Mouse (Mus musculus): ENCODE measurements around the gene Ckm. TPM values are rescaled to one million over a fixed set of nuclear protein-coding genes. Genes with fewer than 3 reads are reported as not detected.

Ckm gene
- polyA plus RNA-seq, 1 experiment from 2014 or later = not detected

DNA sequence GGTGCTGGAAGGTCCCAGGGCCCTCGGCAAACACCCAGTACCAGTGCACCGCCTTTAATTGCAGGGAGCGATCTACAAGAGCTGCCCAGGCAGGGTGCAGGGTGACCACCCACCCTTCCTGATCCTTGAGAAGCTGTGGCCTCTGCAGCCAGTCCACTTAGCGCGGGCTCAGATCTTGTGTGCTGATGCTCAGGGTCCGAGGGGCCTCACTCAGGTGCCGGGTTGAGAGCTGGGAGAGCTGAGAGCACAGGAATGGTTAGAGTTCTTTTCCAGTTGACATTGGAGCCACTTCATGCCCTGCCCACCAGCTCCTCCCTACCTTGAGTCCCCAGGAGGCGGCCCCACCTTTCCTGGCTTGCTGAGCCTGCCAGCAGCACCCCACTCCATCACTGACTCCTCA lies 10.1 kb upstream of the Ckm start:
- Histone ChIP-seq H3K9ac (replicated peaks) (no peak overlapping the region), H3K4me1 (peaks cover 5% of the 10 kb centered on the region), H3K27me3 (peaks cover 15% of the 10 kb centered on the region), H3K27ac (replicated peaks) (no peak overlapping the region), H3K4me3 (no peak overlapping the region), H3K36me3 (peaks cover 63% of the 10 kb centered on the region), H3K9me3 (no peaks in the 10 kb centered on the region), H3K4me2 (replicated peaks) (no peak overlapping the region)
- WGBS = 88% methylated on average over 8 of the region's 8 CpGs
- no peak for ATAC-seq (ENCODE audit: low FRiP score, low read depth)

DNA sequence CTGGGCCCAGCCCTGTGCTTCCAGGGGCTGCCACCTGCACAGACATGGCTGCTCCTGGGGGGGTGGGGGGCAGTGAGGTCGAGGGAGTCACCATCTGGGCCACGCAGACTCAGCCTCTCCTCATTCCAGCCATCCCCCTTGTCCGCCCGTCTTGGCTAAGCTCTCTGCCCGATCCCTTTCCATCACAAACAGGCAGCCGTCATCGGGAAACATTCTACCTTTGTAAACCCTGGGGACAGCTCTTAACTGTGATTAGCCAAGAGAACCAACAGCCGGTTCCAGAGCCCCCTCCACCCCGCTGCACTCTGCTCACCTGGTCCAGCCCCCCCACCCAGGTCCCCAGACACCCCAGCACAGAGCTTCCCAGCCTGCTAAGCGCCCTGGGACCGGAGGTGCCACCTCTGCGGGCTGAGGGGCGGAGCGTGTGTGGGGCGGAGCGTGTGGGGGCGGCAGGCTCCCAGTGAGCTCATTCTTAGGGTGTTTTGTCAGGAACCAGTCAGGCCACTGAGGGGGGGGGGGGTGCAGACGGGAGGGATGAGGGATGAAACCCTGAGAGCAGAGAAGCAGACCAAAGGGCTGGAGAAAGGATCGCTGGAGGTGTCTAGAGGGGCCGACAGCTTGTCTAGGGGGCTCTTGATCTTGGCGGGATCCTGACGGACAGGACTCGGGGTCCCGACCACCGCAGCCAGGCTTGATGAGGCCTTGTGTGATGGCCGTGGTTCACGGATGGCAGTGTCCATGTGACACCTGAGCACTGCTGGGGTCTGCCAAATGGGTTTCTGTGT lies 4.9 kb upstream of the Ckm start:
- H3K4me3 ChIP-seq = peak overlapping the region; percentile 30
- peaks cover 13% of the 10 kb centered on the region for H3K36me3 ChIP-seq
- peak overlapping the region; percentile 54 for H3K4me2 ChIP-seq (replicated peaks)
- 3% methylated on average over 25 of the region's 27 CpGs for WGBS
- peak overlapping the region; percentile 37; the same call in 1 of the 2 replicates for H3K9ac ChIP-seq (replicated peaks)
- H3K4me1 ChIP-seq = peaks cover 22% of the 10 kb centered on the region
- no peak overlapping the region for H3K27ac ChIP-seq (replicated peaks)
- H3K9me3 ChIP-seq = peaks cover 7% of the 10 kb centered on the region; the same call in 1 of the 2 replicates
- no peak for ATAC-seq (ENCODE audit: low FRiP score, low read depth)
- H3K27me3 ChIP-seq = peaks cover 66% of the 10 kb centered on the region

DNA sequence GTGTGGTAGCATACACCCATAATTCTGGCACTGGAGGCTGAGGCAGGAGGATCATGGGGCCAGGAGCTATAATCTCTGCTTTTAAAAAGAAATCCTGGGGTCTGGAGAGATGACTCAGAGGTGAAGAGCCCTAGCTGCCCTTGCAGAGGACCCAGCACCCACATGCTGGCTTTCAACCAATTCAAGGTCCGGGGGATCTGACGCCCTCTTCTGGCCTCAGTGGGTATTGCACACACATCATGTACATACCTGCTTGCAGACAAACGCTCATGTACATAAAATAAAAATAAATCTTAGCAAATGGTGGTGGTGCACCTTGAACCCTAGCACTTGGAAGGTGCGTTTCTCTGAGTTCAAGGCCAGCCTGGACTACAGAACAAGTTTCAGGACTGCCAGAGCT lies 3.6 kb upstream of the Ckm start:
- Histone ChIP-seq H3K36me3 (0 out of 2 replicates have a peak, but pooled peaks cover under 1% of the 10 kb centered on the region), H3K4me2 (replicated peaks) (no peak overlapping the region), H3K27ac (replicated peaks) (no peak overlapping the region), H3K9ac (replicated peaks) (no peak overlapping the region), H3K27me3 (peaks cover 78% of the 10 kb centered on the region), H3K4me3 (no peak overlapping the region), H3K9me3 (peaks cover 7% of the 10 kb centered on the region; the same call in 1 of the 2 replicates), H3K4me1 (peaks cover 25% of the 10 kb centered on the region)
- ATAC-seq (ENCODE audit: low FRiP score, low read depth) = no peak
- 84% methylated on average over 4 of the region's 4 CpGs for WGBS

DNA sequence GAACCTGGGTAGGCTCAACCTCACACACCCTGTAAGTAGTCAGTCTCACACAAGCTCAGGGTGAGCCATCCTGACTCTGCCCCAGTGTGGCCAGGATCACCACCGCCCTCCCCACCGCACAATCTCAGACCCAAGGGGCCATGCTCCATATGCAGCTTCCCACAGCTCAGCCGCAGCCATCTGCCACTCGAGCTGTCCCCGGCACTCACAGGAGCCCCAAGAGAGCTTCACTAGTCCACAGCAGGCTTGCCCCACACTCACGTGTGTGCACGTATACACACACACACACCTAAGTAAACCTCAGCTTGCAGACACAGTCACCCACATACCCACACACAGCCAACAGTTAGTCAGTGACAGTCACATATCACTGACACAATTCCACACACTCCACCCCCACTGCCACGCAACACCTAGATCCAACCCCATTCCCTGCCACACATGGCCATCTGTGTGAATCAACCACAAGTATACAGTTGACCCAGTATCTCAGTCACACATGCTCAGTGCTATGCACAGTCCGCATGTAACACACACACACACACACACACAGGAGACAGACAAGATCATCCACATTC lies 2.0 kb upstream of the Ckm start:
- Histone ChIP-seq H3K9ac (replicated peaks) (no peak overlapping the region), H3K4me3 (no peak overlapping the region), H3K27ac (replicated peaks) (no peak overlapping the region), H3K9me3 (peaks cover 7% of the 10 kb centered on the region; the same call in 1 of the 2 replicates), H3K36me3 (no peaks in the 10 kb centered on the region), H3K4me1 (peaks cover 25% of the 10 kb centered on the region), H3K27me3 (peaks cover 90% of the 10 kb centered on the region), H3K4me2 (replicated peaks) (no peak overlapping the region)
- ATAC-seq (ENCODE audit: low FRiP score, low read depth) = no peak
- 75% methylated on average over 9 of the region's 9 CpGs for WGBS

DNA sequence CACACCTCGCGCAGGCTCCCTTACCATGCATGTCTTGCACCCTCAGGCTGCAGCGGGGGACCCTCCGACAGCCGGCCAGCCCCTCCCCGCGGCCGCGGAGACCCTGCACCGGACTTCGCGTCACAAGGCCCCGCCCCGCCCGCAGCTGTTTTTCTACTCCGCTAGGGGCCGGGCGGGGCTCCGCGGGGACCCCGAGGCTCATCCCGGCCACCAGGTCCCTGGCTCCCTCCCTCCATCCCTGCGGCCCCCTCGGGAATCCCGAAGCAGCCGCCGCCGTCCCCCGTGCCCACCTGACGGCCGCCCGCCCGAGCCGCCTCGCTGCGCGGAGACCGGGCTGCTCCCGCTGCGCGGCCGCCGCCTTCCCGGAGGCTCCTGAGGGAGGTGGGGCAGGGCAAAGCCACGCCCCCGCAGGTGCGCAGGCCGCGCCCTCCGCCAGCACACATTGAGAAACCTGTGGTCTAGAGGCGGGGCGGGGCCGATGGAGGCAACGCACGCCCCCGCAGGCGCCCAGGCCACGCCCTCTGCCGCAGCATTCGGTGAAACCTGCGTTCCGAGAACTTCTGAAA lies 762 bp upstream of the Ckm start, which contains the start of gene Klc3:
Gene Klc3 (minus strand): TSS at position 374 of the 566 bp plus-strand sequence.
- peaks cover 86% of the 10 kb centered on the region for H3K27me3 ChIP-seq

DNA sequence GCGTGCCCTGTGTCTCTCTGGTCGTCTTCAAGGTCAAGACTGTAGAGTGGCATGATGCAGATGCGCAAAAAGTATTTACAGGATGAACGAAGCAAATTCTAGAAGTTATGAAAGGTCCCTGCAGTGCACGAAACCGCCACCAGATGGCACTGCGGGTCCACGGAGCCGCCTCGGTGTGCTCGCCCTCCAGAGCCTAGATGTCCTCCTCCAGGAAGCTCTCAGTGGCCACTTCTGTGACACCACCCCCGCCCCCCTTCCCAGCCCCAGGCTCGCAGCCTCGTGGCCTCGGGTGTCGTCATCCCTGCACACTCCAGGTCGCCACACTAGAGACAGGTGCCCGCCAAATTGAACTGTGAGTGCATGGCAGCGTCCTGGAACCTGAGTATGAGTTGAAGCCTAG lies 841 bp downstream of the Ckm start:
- H3K4me1 ChIP-seq = peaks cover 15% of the 10 kb centered on the region
- 0 out of 2 replicates have a peak overlapping the region, but pooled peaks have one; percentile 1 for H3K4me3 ChIP-seq
- peak overlapping the region; percentile 32; the same call in 1 of the 2 replicates for H3K4me2 ChIP-seq (replicated peaks)
- no peak overlapping the region for H3K9ac ChIP-seq (replicated peaks)
- H3K36me3 ChIP-seq = no peaks in the 10 kb centered on the region
- peak; percentile 74 for ATAC-seq (ENCODE audit: low FRiP score, low read depth)
- peaks cover 70% of the 10 kb centered on the region for H3K27me3 ChIP-seq
- 3% methylated on average over 19 of the region's 19 CpGs for WGBS
- H3K27ac ChIP-seq (replicated peaks) = no peak overlapping the region
- H3K9me3 ChIP-seq = peaks cover 7% of the 10 kb centered on the region; the same call in 1 of the 2 replicates

More for the DNA sequence above, 762 bp upstream of the Ckm start, which contains the start of gene Klc3:
- peaks cover 7% of the 10 kb centered on the region; the same call in 1 of the 2 replicates for H3K9me3 ChIP-seq
- H3K27ac ChIP-seq (replicated peaks) = no peak within 1 kb of the TSS
- 2% methylated on average over 62 of the region's 62 CpGs for WGBS
- peaks cover 25% of the 10 kb centered on the region for H3K4me1 ChIP-seq
- peak within 1 kb of the TSS; percentile 55 for H3K9ac ChIP-seq (replicated peaks)
- H3K36me3 ChIP-seq = no peaks in the 10 kb centered on the region
- peak within 1 kb of the TSS; percentile 55 for H3K4me3 ChIP-seq
- no peak for ATAC-seq (ENCODE audit: low FRiP score, low read depth)
- H3K4me2 ChIP-seq (replicated peaks) = peak within 1 kb of the TSS; percentile 99

DNA sequence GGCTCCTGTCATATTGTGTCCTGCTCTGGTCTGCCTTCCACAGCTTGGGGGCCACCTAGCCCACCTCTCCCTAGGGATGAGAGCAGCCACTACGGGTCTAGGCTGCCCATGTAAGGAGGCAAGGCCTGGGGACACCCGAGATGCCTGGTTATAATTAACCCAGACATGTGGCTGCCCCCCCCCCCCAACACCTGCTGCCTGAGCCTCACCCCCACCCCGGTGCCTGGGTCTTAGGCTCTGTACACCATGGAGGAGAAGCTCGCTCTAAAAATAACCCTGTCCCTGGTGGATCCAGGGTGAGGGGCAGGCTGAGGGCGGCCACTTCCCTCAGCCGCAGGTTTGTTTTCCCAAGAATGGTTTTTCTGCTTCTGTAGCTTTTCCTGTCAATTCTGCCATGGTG lies 5.2 kb downstream of the Ckm start:
- no peaks in the 10 kb centered on the region for H3K36me3 ChIP-seq
- H3K4me3 ChIP-seq = no peak overlapping the region
- no peak overlapping the region for H3K27ac ChIP-seq (replicated peaks)
- H3K9me3 ChIP-seq = no peaks in the 10 kb centered on the region
- H3K4me2 ChIP-seq (replicated peaks) = no peak overlapping the region
- 70% methylated on average over 6 of the region's 6 CpGs for WGBS
- no peak for ATAC-seq (ENCODE audit: low FRiP score, low read depth)
- H3K4me1 ChIP-seq = peaks cover 3% of the 10 kb centered on the region; the same call in 1 of the 2 replicates
- no peak overlapping the region for H3K9ac ChIP-seq (replicated peaks)
- peaks cover 31% of the 10 kb centered on the region for H3K27me3 ChIP-seq

DNA sequence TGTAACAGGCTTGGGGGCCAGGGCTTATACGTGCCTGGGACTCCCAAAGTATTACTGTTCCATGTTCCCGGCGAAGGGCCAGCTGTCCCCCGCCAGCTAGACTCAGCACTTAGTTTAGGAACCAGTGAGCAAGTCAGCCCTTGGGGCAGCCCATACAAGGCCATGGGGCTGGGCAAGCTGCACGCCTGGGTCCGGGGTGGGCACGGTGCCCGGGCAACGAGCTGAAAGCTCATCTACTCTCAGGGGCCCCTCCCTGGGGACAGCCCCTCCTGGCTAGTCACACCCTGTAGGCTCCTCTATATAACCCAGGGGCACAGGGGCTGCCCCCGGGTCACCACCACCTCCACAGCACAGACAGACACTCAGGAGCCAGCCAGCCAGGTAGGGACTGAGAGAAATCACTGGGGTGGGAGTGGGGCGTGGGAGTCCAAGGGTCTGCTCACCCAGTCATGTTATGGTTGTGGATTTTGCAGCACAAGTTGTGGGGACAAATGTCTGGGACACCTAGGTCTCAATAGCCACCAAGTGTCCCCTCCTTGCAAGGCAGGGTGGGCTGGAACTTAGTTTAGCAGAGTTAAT lies 6.3 kb downstream of the Ckm start:
- H3K9ac ChIP-seq (replicated peaks) = no peak overlapping the region
- WGBS = 86% methylated on average over 11 of the region's 11 CpGs
- no peaks in the 10 kb centered on the region for H3K4me1 ChIP-seq
- H3K36me3 ChIP-seq = no peaks in the 10 kb centered on the region
- ATAC-seq (ENCODE audit: low FRiP score, low read depth) = no peak
- H3K4me2 ChIP-seq (replicated peaks) = no peak overlapping the region
- no peak overlapping the region for H3K27ac ChIP-seq (replicated peaks)
- H3K4me3 ChIP-seq = no peak overlapping the region
- peaks cover 30% of the 10 kb centered on the region for H3K27me3 ChIP-seq
- H3K9me3 ChIP-seq = no peaks in the 10 kb centered on the region

DNA sequence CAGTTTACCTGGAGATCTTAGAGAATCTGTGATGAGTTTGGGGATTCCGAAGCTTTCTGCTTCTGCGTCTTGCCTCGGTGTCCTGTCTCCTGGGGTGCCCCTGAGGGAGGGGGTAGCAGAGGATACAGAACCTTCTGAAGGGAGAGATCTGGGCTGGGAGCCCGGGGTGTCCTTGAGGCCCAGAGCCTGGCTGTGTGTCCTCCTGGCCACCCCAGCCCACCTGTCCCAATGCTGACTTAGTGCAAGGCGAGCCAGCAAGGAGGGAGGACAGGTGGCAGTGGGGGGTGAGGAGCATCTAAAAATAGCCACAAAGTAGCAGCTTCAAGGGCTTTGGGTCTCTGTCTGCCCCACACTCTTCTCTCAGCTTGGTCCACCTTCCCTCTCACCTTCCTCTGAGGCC lies 7.2 kb downstream of the Ckm start:
- H3K4me2 ChIP-seq (replicated peaks) = no peak overlapping the region
- H3K4me3 ChIP-seq = no peak overlapping the region
- no peak overlapping the region for H3K9ac ChIP-seq (replicated peaks)
- no peaks in the 10 kb centered on the region for H3K4me1 ChIP-seq
- no peaks in the 10 kb centered on the region for H3K9me3 ChIP-seq
- H3K27me3 ChIP-seq = peaks cover 30% of the 10 kb centered on the region
- H3K27ac ChIP-seq (replicated peaks) = no peak overlapping the region
- no peaks in the 10 kb centered on the region for H3K36me3 ChIP-seq
- ATAC-seq (ENCODE audit: low FRiP score, low read depth) = no peak
- WGBS = 77% methylated on average over 5 of the region's 5 CpGs

DNA sequence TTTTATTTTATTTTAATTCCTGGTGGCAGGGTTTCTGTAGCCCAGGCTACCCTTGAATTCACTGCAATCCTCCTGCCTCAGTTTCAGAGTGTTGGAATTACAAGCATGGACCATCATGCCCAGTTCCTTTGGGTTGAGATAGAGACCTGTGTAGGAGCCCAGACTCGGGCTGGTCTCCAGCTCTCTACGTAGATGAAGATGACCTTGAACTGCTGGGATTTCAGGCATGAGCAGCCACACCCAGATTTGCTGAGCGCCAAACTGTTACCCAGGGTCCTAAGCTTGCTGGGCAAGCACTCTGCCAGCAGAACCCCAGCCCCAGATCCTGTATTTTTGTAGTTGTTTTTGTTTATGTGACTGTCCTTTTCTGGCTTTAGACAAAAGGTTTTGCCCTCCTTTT lies 8.9 kb downstream of the Ckm start:
- ATAC-seq (ENCODE audit: low FRiP score, low read depth) = no peak
- Histone ChIP-seq H3K36me3 (no peaks in the 10 kb centered on the region), H3K4me3 (no peak overlapping the region), H3K27ac (replicated peaks) (no peak overlapping the region), H3K4me2 (replicated peaks) (no peak overlapping the region), H3K9ac (replicated peaks) (no peak overlapping the region), H3K9me3 (no peaks in the 10 kb centered on the region), H3K4me1 (no peaks in the 10 kb centered on the region), H3K27me3 (peaks cover 39% of the 10 kb centered on the region)
- WGBS = 90% methylated on average over 3 of the region's 3 CpGs

DNA sequence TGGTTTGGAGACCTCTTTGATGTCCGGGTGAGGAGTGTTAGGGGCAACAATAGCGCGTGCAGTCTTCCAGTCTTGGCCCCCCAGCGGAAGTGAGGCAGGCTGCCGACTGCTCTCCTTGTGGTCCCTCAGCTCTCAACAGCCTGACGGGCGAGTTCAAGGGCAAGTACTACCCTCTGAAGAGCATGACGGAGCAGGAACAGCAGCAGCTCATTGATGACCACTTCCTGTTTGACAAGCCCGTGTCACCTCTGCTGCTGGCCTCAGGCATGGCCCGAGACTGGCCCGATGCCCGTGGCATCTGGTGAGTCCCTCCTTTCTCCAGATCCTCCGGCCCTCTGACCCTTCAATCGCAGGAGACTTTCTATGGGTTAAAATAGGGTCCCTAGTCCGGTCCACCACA lies 12.0 kb downstream of the Ckm start:
- Histone ChIP-seq H3K27me3 (peaks cover 67% of the 10 kb centered on the region), H3K4me1 (0 out of 2 replicates have a peak, but pooled peaks cover 2% of the 10 kb centered on the region), H3K36me3 (no peaks in the 10 kb centered on the region), H3K27ac (replicated peaks) (no peak overlapping the region), H3K9ac (replicated peaks) (no peak overlapping the region), H3K4me3 (no peak overlapping the region), H3K9me3 (no peaks in the 10 kb centered on the region), H3K4me2 (replicated peaks) (no peak overlapping the region)
- ATAC-seq (ENCODE audit: low FRiP score, low read depth) = no peak
- WGBS = 81% methylated on average over 15 of the region's 15 CpGs

DNA sequence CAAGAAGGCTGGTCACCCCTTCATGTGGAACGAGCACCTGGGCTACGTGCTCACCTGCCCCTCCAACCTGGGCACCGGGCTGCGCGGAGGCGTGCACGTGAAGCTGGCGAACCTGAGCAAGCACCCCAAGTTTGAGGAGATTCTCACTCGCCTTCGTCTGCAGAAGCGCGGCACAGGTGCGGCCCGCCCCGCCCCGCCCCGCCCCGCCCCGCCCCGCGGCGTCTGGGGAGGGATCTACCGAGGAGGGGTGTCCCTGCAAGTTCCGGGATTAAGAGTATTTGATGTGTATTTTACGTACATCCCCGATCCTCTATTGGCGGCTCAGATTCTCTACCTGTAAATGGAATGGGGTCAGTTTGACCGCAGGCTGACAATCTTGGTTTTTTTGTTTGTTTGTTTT lies 15.5 kb downstream of the Ckm start:
- H3K27me3 ChIP-seq = peaks cover 79% of the 10 kb centered on the region
- H3K4me1 ChIP-seq = 0 out of 2 replicates have a peak, but pooled peaks cover 2% of the 10 kb centered on the region
- no peak overlapping the region for H3K4me2 ChIP-seq (replicated peaks)
- no peaks in the 10 kb centered on the region for H3K9me3 ChIP-seq
- peaks cover 3% of the 10 kb centered on the region; the same call in 1 of the 2 replicates for H3K36me3 ChIP-seq
- 9% methylated on average over 28 of the region's 28 CpGs for WGBS
- ATAC-seq (ENCODE audit: low FRiP score, low read depth) = no peak
- H3K4me3 ChIP-seq = no peak overlapping the region
- no peak overlapping the region for H3K27ac ChIP-seq (replicated peaks)
- H3K9ac ChIP-seq (replicated peaks) = no peak overlapping the region
